Mouse (Mus musculus) bone marrow macrophage, adult 2 months (primary cell): ENCODE data around the gene Plgrkt.

Source experiments
- CTCF ChIP-seq: IDR thresholded peaks from 2 replicates; pipeline ENCODE4 v1.5.1; 2012; ENCODE audit warnings: low read depth, mild to moderate bottlenecking, low read length, moderate library complexity
- POLR2A ChIP-seq: IDR thresholded peaks from 2 replicates; pipeline ENCODE4 v1.6.1; 2012; ENCODE audit warnings: mild to moderate bottlenecking, low read depth, low read length, borderline replicate concordance

DNA sequence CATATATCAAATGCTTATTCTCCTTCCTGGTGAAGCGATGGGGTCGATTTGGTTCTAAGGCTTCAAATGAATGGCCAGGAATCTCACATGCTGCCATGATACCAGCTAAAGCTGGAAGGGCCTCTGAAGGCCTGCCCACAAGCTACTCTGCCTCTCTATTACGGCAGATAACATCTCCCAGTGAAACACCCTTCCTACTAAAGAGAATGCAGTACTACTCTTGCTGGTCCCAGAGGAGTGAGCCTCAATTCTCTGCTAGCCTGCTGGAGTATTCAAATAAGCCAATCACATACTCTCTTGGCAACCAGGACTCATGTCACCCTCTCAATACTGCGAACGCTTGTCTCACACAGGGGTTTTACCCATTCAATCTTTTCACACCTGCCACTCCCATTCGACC is 24.9 kb downstream of the Plgrkt start:
- TF ChIP-seq CTCF (no peak), POLR2A (no peak)
